Mouse (Mus musculus) lung, postnatal 0 days (tissue): ENCODE data around the gene Tmem50b.

Source experiments
- CTCF ChIP-seq: IDR thresholded peaks from 2 replicates; pipeline ENCODE4 v1.5.1; 2016; ENCODE audit warnings: antibody characterized with exemption, mild to moderate bottlenecking
- EP300 ChIP-seq: IDR thresholded peaks from 2 replicates; pipeline ENCODE4 v1.6.1; 2016; ENCODE audit warnings: antibody characterized with exemption, mild to moderate bottlenecking, control low read depth

DNA sequence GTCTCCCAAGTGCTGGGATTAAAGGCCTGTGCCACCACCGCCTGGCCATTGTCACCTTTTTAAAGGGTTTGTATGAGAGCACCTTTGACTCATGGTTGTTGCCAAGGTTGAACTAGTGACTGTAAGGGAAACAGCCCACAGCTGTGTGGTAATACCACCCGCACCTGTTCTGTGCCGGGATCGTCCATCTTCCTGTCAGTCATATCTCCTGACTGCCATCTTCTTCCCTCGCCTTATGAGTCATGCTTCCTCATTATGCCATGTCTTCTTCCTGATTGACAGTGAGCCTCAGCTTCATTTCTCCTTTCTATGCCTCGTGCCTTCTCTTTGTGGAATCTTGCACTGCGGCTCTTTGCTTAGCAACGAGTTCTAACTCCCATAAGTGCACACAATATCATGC, 9.4 kb upstream of the Tmem50b start:
- TF ChIP-seq CTCF (no peak), EP300 (no peak)
